Mouse (Mus musculus) stomach, adult 2 months (tissue): ENCODE measurements around the gene Traf3. TPM values are rescaled to one million over a fixed set of nuclear protein-coding genes. Genes with fewer than 3 reads are reported as not detected.

ENCODE experiments used
- polyA plus RNA-seq: library from polyadenylated mRNA; depleted of rRNA; stranded (reverse); fragments of >200 nt; gene quantifications from 2 replicates; pipeline ENCODE4 v1.2.3, GENCODE M21; 2012; rRNA removed

Gene Traf3
- polyA plus RNA-seq = 7.0 and 8.4 TPM in 2 replicates

DNA sequence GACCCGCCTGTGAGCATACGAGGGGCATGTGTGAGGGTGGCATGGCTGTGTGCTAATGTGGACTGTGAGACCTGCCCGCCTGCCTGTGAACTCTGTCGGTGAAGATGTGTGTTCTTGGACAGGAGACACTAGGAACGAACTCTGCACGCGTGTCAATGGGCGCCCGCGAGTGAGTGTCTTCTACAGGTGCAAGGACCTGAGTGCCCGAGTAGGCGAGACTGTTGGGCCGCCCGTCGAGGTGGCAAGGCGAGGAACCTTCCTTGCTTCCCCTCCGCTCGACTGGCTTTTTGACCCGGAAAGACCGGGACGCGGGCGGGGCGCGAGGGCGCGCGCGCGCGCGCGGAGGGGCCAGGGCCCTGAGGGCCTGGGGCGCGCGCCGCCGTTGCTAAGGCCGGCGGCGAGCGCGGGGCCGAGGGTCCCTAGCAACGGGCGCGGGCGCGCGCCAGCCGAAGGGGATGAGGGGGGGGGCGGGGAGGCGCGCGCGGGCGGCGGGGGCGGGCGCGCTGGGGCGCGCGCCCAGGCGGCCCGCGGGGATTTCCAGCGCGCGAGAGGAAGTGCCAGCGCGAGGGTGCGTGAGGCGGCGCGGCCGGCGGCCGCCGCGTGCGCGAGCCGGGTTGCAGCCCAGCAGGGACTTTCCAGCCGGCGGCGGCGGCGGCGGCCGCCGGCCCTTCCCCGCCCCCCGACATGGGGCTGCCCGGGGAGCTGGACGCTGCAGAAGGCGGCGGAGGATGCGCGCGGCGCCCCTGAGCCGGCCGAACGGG, at the start of gene Traf3:
Gene Traf3, plus strand, starts transcription at position 540 of the 761 bp plus-strand sequence.

DNA sequence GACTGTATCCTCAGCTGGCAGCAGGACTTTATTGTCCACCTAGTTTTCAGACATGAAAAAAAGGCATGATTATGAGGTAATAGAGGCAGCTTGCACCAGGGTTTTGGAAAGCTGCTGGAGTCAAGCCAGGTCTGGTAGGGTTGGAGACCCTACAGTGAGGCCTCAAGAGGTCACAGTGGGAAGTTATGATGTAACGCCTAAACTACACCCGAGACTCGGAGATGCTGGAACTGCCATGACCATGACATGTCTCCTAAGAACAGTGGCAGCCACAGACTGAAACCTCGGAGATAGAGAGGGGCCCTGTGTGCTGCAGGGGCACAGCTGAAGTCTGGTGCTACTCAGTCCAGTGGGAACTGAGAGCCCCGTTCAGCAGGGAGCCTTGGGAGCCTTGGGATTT, 18.3 kb downstream of the Traf3 start, which contains the start of gene 4930595D18Rik:
Gene 4930595D18Rik, minus strand, starts transcription at position 16 of the 400 bp plus-strand sequence.

DNA sequence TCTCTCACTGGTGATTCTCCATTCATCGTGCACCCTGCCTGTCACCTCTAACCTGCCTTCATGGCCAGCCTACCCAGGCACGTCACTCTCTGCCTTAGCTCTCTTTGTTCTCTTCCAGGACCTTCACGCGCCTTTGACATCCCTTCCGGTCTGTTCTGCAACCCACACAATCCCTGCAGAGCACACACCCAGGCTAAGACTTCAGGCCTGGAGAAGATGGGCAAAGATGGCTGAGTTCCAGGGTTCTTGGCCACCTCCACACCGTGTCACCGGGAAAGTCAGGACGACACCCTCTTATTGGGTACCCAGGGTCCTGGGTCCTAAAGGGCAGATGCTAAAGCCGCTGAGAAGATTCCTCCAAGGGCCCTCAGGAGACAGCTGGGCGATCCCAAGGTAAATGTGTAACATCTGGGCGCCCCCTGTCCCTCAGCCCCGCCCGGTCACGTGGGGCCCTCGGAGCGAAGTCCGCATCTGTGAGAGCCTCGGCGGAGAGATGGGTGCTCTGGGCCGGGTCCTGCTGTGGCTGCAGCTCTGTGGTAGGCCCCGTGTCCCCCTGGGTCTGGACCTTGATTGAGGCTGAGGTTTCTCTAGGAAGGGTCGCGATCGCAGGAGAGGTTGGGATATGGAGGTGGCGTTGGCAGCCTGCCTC, 104.6 kb downstream of the Traf3 start, which contains the start of gene Amn:
Gene Amn, plus strand, starts transcription at position 467 of the 649 bp plus-strand sequence.

Other genes with a start within 250 kb of the Traf3 start
- 62.6 and 124 TPM in 2 replicates for gene Ankrd9, start 187.3 kb upstream of the Traf3 start, polyA plus RNA-seq
- 3.1 and 4.7 TPM in 2 replicates for gene Rcor1, start 127.0 kb upstream of the Traf3 start, polyA plus RNA-seq
- gene 4930595D18Rik, start 18.1 kb downstream of the Traf3 start, polyA plus RNA-seq = not detected in 2 replicates
- 0.64 and 2.9 TPM in 2 replicates for gene Amn, start 104.7 kb downstream of the Traf3 start, polyA plus RNA-seq
- 175 and 223 TPM in 2 replicates for gene Cdc42bpb, start 211.3 kb downstream of the Traf3 start, polyA plus RNA-seq
- gene Lbhd2, start 240.4 kb downstream of the Traf3 start, polyA plus RNA-seq = 0.43 and 0.88 TPM in 2 replicates